8 mouse cellular contexts compared by ENCODE assay signal in genomic region chr2:132144971-132145691, GRCm38 (mm10). TPM values are rescaled to one million over a fixed set of nuclear protein-coding genes. Genes with fewer than 3 reads are reported as not detected.
DNase-seq lines count a peak whose midpoint lies in the region; ATAC-seq and TF ChIP-seq lines count a peak whose summit lies in the region.

Slc23a2 (minus strand) TSS chr2:132145108.

- no peaks in the 10 kb centered on the region for H3K4me1 ChIP-seq in cerebellum, adult 2 months (ENCODE audit: control insufficient read depth, insufficient read depth, low read length)
- H3K4me1 ChIP-seq in hindbrain, embryonic 14.5 days (replicated peaks; ENCODE audit: control insufficient read depth, insufficient read depth, low read length): peaks cover 10% of the 10 kb centered on the region

- H3K27ac ChIP-seq in cerebellum, adult 2 months (ENCODE audit: insufficient read depth, low read length): peak within 1 kb of the TSS; percentile 94
- H3K27ac ChIP-seq in hindbrain, embryonic 14.5 days: peak within 1 kb of the TSS; percentile 86

- peak; percentile 90 for ATAC-seq in hindbrain, embryonic 14.5 days (ENCODE audit: low FRiP score)
- peak; percentile 53 for ATAC-seq in megakaryocyte-erythroid progenitor cell, adult 5-6 weeks (replicated peaks; ENCODE audit: low FRiP score, low TSS enrichment, poor library complexity, severe bottlenecking)

- peaks cover 6% of the 10 kb centered on the region; the same call in 1 of the 2 replicates for H3K36me3 ChIP-seq in hindbrain, embryonic 14.5 days (replicated peaks; ENCODE audit: control insufficient read depth, insufficient read depth)

- TF ChIP-seq POLR2A in cerebellum, adult 2 months (IDR thresholded peaks at IDR 0.05; ENCODE audit: borderline replicate concordance, insufficient read depth, low read length): peak; percentile 53; the same call in 1 of the 2 replicates

- WGBS in cerebellum, adult 2 months: 3% methylated on average over 30 of the region's 68 CpGs
- under 1% methylated on average over 37 of the region's 68 CpGs for WGBS in hindbrain, embryonic 14.5 days

- H3K4me3 ChIP-seq in cerebellum, adult 2 months (replicated peaks; ENCODE audit: insufficient read depth, low read depth, low read length): peak within 1 kb of the TSS; percentile 99
- peak within 1 kb of the TSS; percentile 80 for H3K4me3 ChIP-seq in hindbrain, embryonic 14.5 days (replicated peaks; ENCODE audit: low read length)

- no peaks in the 10 kb centered on the region for H3K27me3 ChIP-seq in cerebellum, adult 2 months (ENCODE audit: control insufficient read depth, insufficient read depth, low read length)
- no peaks in the 10 kb centered on the region for H3K27me3 ChIP-seq in hindbrain, embryonic 14.5 days (ENCODE audit: control insufficient read depth, insufficient read depth, low read length)

- intact Hi-C loops in left cerebral cortex, postnatal 14 days (cut with DNase I): loop anchor here (5.0 kb wide), 1 partner anchor 77 kb away; no protein-coding TSS in a partner anchor

- peak; percentile 32 to 48 for DNase-seq in lung, adult 18-20 months
- no peak for DNase-seq in lung, postnatal 25 days (ENCODE audit: low spot score)
- DNase-seq in cerebellum, adult 2 months: peak; percentile 57 to 65
- DNase-seq in frontal cortex, postnatal 36 days (ENCODE audit: low spot score in 2 of 2): peak; percentile 58 to 68
- peak; percentile 69 for DNase-seq in hindbrain, embryonic 14.5 days (ENCODE audit: low spot score)
- peak; percentile 53 to 64 for DNase-seq in left cerebral cortex, postnatal 14 days (ENCODE audit: low spot score in 2 of 2)
- DNase-seq in spleen, postnatal 36 days (ENCODE audit: low spot score in 2 of 2): peak; percentile 25 to 29

- TF ChIP-seq CTCF in cerebellum, adult 2 months (IDR thresholded peaks at IDR 0.05; ENCODE audit: borderline replicate concordance, insufficient read depth, low read depth, low read length): no peak

- no peaks in the 10 kb centered on the region for H3K9me3 ChIP-seq in hindbrain, embryonic 14.5 days (ENCODE audit: control insufficient read depth, low read length)

- H3K4me2 ChIP-seq in hindbrain, embryonic 14.5 days (replicated peaks): peak within 1 kb of the TSS; percentile 81

- H3K9ac ChIP-seq in hindbrain, embryonic 14.5 days: peak within 1 kb of the TSS; percentile 88

RNA-seq across cellular contexts. Expression of gene Slc23a2, which starts in this region (rescaled TPM):
- 68.6 and 76.9 TPM in 2 replicates for polyA plus RNA-seq in cerebellum, adult 2 months (2012; rRNA removed)
- 44.6 and 49.8 TPM in 2 replicates for polyA plus RNA-seq in hindbrain, embryonic 14.5 days (2014; fragmentation: Nextera tagmentation; extraction: Ambion mirVana)
- 100 to 1,000 TPM; 125 to 132 TPM for total RNA-seq in left cerebral cortex, postnatal 14 days (2021)
- 7.1 and 9.3 TPM in 2 replicates for total RNA-seq in megakaryocyte-erythroid progenitor cell, adult 5-6 weeks (2014; fragmentation: Nextera tagmentation)
- 5.5 and 7.3 TPM in 2 replicates for total RNA-seq in megakaryocyte-erythroid progenitor cell, adult 5-6 weeks (2017)

Comparison
In these comparisons a context has a peak if more than half of its experiments do, and no peak if none do; other contexts are left out.
1. RNA of gene Slc23a2 (total RNA-seq): 125 to 132 TPM in left cerebral cortex, postnatal 14 days; 5.5 to 9.3 TPM in megakaryocyte-erythroid progenitor cell, adult 5-6 weeks; every median in the first group is over 10 times any median in the second.